In genomic region chr12:26469098-26470041, GRCm38 (mm10) we compare ENCODE assay signal across 8 mouse cellular contexts. TPM values are rescaled to one million over a fixed set of nuclear protein-coding genes. Genes with fewer than 3 reads are reported as not detected.
DNase-seq lines count a peak whose midpoint lies in the region; ATAC-seq lines count a peak whose summit lies in the region.

Gene Cmpk2, plus strand, starts transcription at chr12:26469204.

- H3K36me3 ChIP-seq in hindbrain, embryonic 15.5 days, result no peaks in the 10 kb centered on the region; the same call in 1 of the 2 replicates

- under 1% methylated on average over 69 of the region's 69 CpGs for WGBS in hindbrain, embryonic 15.5 days

- no peaks in the 10 kb centered on the region for H3K27me3 ChIP-seq in hindbrain, embryonic 15.5 days

- H3K27ac ChIP-seq in hindbrain, embryonic 15.5 days (replicated peaks), result peak within 1 kb of the TSS; percentile 95

- H3K9me3 ChIP-seq in hindbrain, embryonic 15.5 days, result no peaks in the 10 kb centered on the region

- H3K4me2 ChIP-seq in hindbrain, embryonic 15.5 days, result peak within 1 kb of the TSS; percentile 99

- H3K4me3 ChIP-seq in hindbrain, embryonic 15.5 days, result peak within 1 kb of the TSS; percentile 68

- ATAC-seq in hindbrain, embryonic 15.5 days (ENCODE audit: low FRiP score, low read depth), result peak; percentile 89

- peak within 1 kb of the TSS; percentile 88 for H3K9ac ChIP-seq in hindbrain, embryonic 15.5 days

- peaks cover 29% of the 10 kb centered on the region for H3K4me1 ChIP-seq in hindbrain, embryonic 15.5 days (replicated peaks)

- DNase-seq in R1 (ENCODE audit: low read depth, low spot score), result peak; percentile 87
- peak; percentile 83 to 87 for DNase-seq in cerebellum, postnatal 36 days
- peak; percentile 90 to 92 for DNase-seq in frontal cortex, postnatal 36 days (ENCODE audit: low spot score in 2 of 2)
- peak; percentile 85 for DNase-seq in left cerebral cortex, adult 11 months (ENCODE audit: low spot score)
- DNase-seq in lung, postnatal 36 days, result peak; percentile 90
- peak; percentile 84 for DNase-seq in retina, embryonic 14.5 days (ENCODE audit: low spot score)
- DNase-seq in thymus, postnatal 36 days, result peak; percentile 85 to 86

RNA-seq across cellular contexts. Expression of gene Cmpk2, which starts in this region (rescaled TPM):
- polyA plus RNA-seq in hindbrain, embryonic 15.5 days (2015; fragmentation: Nextera tagmentation; extraction: Ambion mirVana), result 19.8 and 20.0 TPM in 2 replicates

Comparison
In these comparisons a context has a peak if more than half of its experiments do, and no peak if none do; other contexts are left out.
1. Peak in every context shown above with its lines: DNase-seq, ATAC-seq, H3K4me3 ChIP-seq and H3K27ac ChIP-seq.